Mouse (Mus musculus) ES-E14 (cell line): ENCODE measurements around the gene Asb12. TPM values are rescaled to one million over a fixed set of nuclear protein-coding genes. Genes with fewer than 3 reads are reported as not detected.

Experiments
- DNase-seq: peaks from one replicate; pipeline ENCODE4 v3.0.0-alpha.2; 2013; ENCODE audit warnings: low read depth, low spot score
- H3K27ac ChIP-seq: 2 replicates; pipeline ENCODE4 v1.5.1; 2012; ENCODE audit warnings: low read depth, mild to moderate bottlenecking, low read length, moderate library complexity, mixed read lengths; ENCODE audit not compliant: poor library complexity, insufficient read depth, severe bottlenecking
- H3K36me3 ChIP-seq: 2 replicates; pipeline ENCODE4 v1.6.1; 2012; ENCODE audit warnings: mild to moderate bottlenecking, low read length, moderate library complexity, mixed read lengths; ENCODE audit not compliant: control insufficient read depth, poor library complexity, insufficient read depth, severe bottlenecking
- H3K4me1 ChIP-seq, 2 experiments: fragments of 150-350 bp in 1 of 2; sonication (generic) in 1 of 2; 2 replicates each; pipeline ENCODE4 v1.6.1; 2012; ENCODE audit warnings: low read length in 2 of 2, mild to moderate bottlenecking in 1 of 2, mixed read lengths in 1 of 2; ENCODE audit not compliant: control insufficient read depth in 2 of 2, insufficient read depth in 2 of 2, poor library complexity in 1 of 2
- H3K4me3 ChIP-seq, 2 experiments: fragments of 150-350 bp in 1 of 2; sonication (generic) in 1 of 2; 2 replicates each; pipeline ENCODE4 v1.5.1; 2012; ENCODE audit warnings: low read length in 2 of 2, low read depth in 1 of 2, mild to moderate bottlenecking in 1 of 2, mixed read lengths in 1 of 2; ENCODE audit not compliant: insufficient read depth in 1 of 2, poor library complexity in 1 of 2, severe bottlenecking in 1 of 2
- H3K9ac ChIP-seq: 2 replicates; pipeline ENCODE4 v1.6.1; 2012; ENCODE audit warnings: low read depth, mild to moderate bottlenecking, low read length, mixed read lengths; ENCODE audit not compliant: poor library complexity, insufficient read depth, severe bottlenecking
- H3K9me3 ChIP-seq: fragments of 150-350 bp; sonication (generic); 2 replicates; pipeline ENCODE4 v1.6.1; 2012; ENCODE audit warnings: low read depth, mild to moderate bottlenecking, low read length; ENCODE audit not compliant: control insufficient read depth, insufficient read depth
- CHD2 ChIP-seq: IDR thresholded peaks from 2 replicates; pipeline ENCODE4 v1.6.1; 2014; ENCODE audit warnings: mild to moderate bottlenecking, low read depth, low read length, inconsistent platforms
- HCFC1 ChIP-seq: IDR thresholded peaks from 2 replicates; pipeline ENCODE4 v1.6.1; 2012; ENCODE audit warnings: low read length, inconsistent platforms, borderline replicate concordance; ENCODE audit not compliant: insufficient read depth
- MAFK ChIP-seq: IDR thresholded peaks from 2 replicates; pipeline ENCODE4 v1.6.1; 2014; ENCODE audit warnings: mild to moderate bottlenecking, low read depth, low read length, inconsistent platforms; ENCODE audit not compliant: insufficient read depth
- ZC3H11A ChIP-seq: IDR thresholded peaks from 2 replicates; pipeline ENCODE4 v1.6.1; 2012; ENCODE audit warnings: low read depth, mild to moderate bottlenecking, inconsistent platforms, low read length, borderline replicate concordance
- ZNF384 ChIP-seq: IDR thresholded peaks from 2 replicates; pipeline ENCODE4 v1.6.1; 2012; ENCODE audit warnings: low read depth, low read length, inconsistent platforms
- in situ Hi-C, 2 experiments: fragments of 600-800 bp; cut with MboI; formaldehyde crosslinking; loops; one replicate each; pipeline ENCODE4 v1.15.1; 2025; ENCODE audit warnings: low sequenced_read_pairs in 2 of 2, inconsistent platforms in 1 of 2; ENCODE audit not compliant: unreplicated experiment in 2 of 2
- total RNA-seq: library from RNA; depleted of rRNA; stranded (reverse); fragments of 300-350 nt; gene quantifications from 2 replicates; pipeline ENCODE4 v1.2.3, GENCODE M21; 2012; rRNA removed

Asb12 gene
- total RNA-seq, 1 experiment: 0.62 TPM

DNA sequence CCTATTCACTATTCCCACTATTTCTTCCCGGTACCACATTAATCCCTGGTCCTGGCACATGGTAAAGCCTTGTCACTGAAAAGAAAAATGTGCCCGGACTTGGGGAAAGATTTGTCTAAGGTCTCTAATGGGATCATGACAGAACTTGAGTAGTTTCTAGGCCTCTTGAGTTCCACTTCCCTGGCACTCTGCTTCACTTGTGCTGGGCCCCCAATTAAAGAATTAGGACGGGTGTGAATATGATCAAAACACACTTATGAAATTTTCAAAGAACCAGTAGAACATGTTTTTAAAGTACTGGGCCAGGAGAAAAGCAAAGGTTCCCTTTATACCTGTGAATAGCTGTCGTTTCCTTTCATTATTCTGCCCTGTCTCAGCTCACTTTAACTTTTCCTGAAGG lies 119.3 kb downstream of the Asb12 start:
- no peak for DNase-seq
- TF ChIP-seq ZNF384: no peak
- in situ Hi-C loops: no loop called here

DNA sequence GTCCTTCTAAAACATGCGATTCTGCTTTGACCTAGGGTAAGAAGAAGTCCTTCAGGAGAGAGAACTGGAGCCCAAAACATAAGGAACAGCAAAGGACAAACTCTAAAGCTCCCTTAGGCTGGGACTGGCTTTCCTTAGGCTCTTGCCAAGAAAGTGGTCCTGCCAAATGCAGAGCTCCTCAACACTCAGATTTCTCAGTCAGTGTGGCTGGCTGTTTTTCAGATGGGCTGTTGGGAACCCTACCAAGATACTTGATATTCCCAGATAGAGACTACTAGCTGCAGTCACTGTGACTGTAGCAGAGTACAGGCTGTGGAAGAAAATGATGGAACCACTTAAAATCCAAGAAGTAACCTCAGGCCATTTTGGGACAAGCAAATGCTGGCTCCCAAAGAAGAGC lies 120.6 kb downstream of the Asb12 start:
- Histone ChIP-seq H3K36me3 (no peaks in the 10 kb centered on the region), H3K9ac (no peak overlapping the region), H3K4me3 (no peak overlapping the region), H3K27ac (no peak overlapping the region), H3K4me1 (no peaks in the 10 kb centered on the region), H3K9me3 (no peaks in the 10 kb centered on the region)
- TF ChIP-seq CHD2: no peak
- TF ChIP-seq MAFK: no peak
- no peak for TF ChIP-seq HCFC1
- TF ChIP-seq ZC3H11A: no peak
- TF ChIP-seq ZNF384: no peak
- in situ Hi-C loops: no loop called here
- DNase-seq: no peak

More for the DNA sequence above, 119.3 kb downstream of the Asb12 start:
- 0 out of 4 replicates have a peak, but pooled peaks cover 0 to 2% of the 10 kb centered on the region in 2 experiments for H3K4me1 ChIP-seq
- no peaks in the 10 kb centered on the region for H3K9me3 ChIP-seq
- no peak overlapping the region for H3K9ac ChIP-seq
- H3K36me3 ChIP-seq: no peaks in the 10 kb centered on the region
- H3K27ac ChIP-seq: no peak overlapping the region
- no peak overlapping the region for H3K4me3 ChIP-seq

Other genes starting within 250 kb of the Asb12 start
- gene Amer1, start 113.1 kb downstream of the Asb12 start, total RNA-seq: 8.0 and 8.6 TPM in 2 replicates
- gene Pfn5, start 117 bp upstream of the Asb12 start, total RNA-seq: not detected in 2 replicates
- gene Zc4h2, start 100.5 kb upstream of the Asb12 start, total RNA-seq: 2.5 and 4.9 TPM in 2 replicates
- gene Zc3h12b, start 153.7 kb upstream of the Asb12 start, total RNA-seq: 0.62 and 0.90 TPM in 2 replicates